Mouse (Mus musculus): Measurements from ENCODE around the gene AI597479.
A peak's percentile ranks its signal among the peaks of the same experiment; 100 is the strongest.
"Not testable (repeated sequence)": the region's sequence is repeated elsewhere in the genome, so short reads cannot be mapped to it uniquely, and the experiment has no call there.

The AI597479 gene

GRCm38 (mm10) chr1:43122616-43123015 lies 24.1 kb downstream of the AI597479 start:
- no peak for DNase-seq (ENCODE audit: inconsistent age in 2 of 2, low spot score in 1 of 2)

- no peak for DNase-seq (ENCODE audit: inconsistent age in 2 of 2, low spot score in 1 of 2)
These were observed 26.2 kb downstream of the AI597479 start for GRCm38 (mm10) chr1:43124726-43125125.

- no peak for DNase-seq (ENCODE audit: inconsistent age in 2 of 2, low spot score in 1 of 2)
These were observed 28.7 kb downstream of the AI597479 start for GRCm38 (mm10) chr1:43127196-43127595.

GRCm38 (mm10) chr1:43127820-43128610 lies 29.5 kb downstream of the AI597479 start:
- DNase-seq (ENCODE audit: inconsistent age in 2 of 2, low spot score in 1 of 2), result no peak

GRCm38 (mm10) chr1:43130219-43130981 lies 31.9 kb downstream of the AI597479 start:
- DNase-seq (ENCODE audit: inconsistent age in 2 of 2, low spot score in 1 of 2), result no peak

GRCm38 (mm10) chr1:43131591-43131990 lies 33.1 kb downstream of the AI597479 start:
- no peak for DNase-seq (ENCODE audit: inconsistent age in 2 of 2, low spot score in 1 of 2)

- not testable (repeated sequence) for DNase-seq (ENCODE audit: inconsistent age in 2 of 2, low spot score in 1 of 2)
These were observed 38.0 kb downstream of the AI597479 start for GRCm38 (mm10) chr1:43136488-43137029.

GRCm38 (mm10) chr1:43137334-43137733 lies 38.8 kb downstream of the AI597479 start:
- DNase-seq (ENCODE audit: inconsistent age in 2 of 2, low spot score in 1 of 2), result no peak

GRCm38 (mm10) chr1:43138268-43138812 lies 39.8 kb downstream of the AI597479 start:
- DNase-seq (ENCODE audit: inconsistent age in 2 of 2, low spot score in 1 of 2), result no peak

- DNase-seq (ENCODE audit: inconsistent age in 2 of 2, low spot score in 1 of 2), result peak; percentile 75 to 95
These were observed 41.2 kb downstream of the AI597479 start for GRCm38 (mm10) chr1:43139587-43140266.

- peak in 1 of 2 experiments; percentile 65 for DNase-seq (ENCODE audit: inconsistent age in 2 of 2, low spot score in 1 of 2)
These were observed 43.0 kb downstream of the AI597479 start for GRCm38 (mm10) chr1:43141555-43141961.

GRCm38 (mm10) chr1:43142849-43143248 lies 44.3 kb downstream of the AI597479 start:
- DNase-seq (ENCODE audit: inconsistent age in 2 of 2, low spot score in 1 of 2), result no peak

- no peak for DNase-seq (ENCODE audit: inconsistent age in 2 of 2, low spot score in 1 of 2)
These were observed 44.8 kb downstream of the AI597479 start for GRCm38 (mm10) chr1:43143284-43143683.

GRCm38 (mm10) chr1:43143791-43144190 lies 45.3 kb downstream of the AI597479 start:
- DNase-seq (ENCODE audit: inconsistent age in 2 of 2, low spot score in 1 of 2), result no peak

- peak in 1 of 2 experiments; percentile 51 for DNase-seq (ENCODE audit: inconsistent age in 2 of 2, low spot score in 1 of 2)
These were observed 45.9 kb downstream of the AI597479 start for GRCm38 (mm10) chr1:43144338-43144906.

GRCm38 (mm10) chr1:43145388-43145787 lies 46.9 kb downstream of the AI597479 start:
- no peak for DNase-seq (ENCODE audit: inconsistent age in 2 of 2, low spot score in 1 of 2)

GRCm38 (mm10) chr1:43147474-43147873 lies 49.0 kb downstream of the AI597479 start:
- DNase-seq (ENCODE audit: inconsistent age in 2 of 2, low spot score in 1 of 2), result peak in 1 of 2 experiments; percentile 42

- no peak for DNase-seq (ENCODE audit: inconsistent age in 2 of 2, low spot score in 1 of 2)
These were observed 51.7 kb downstream of the AI597479 start for GRCm38 (mm10) chr1:43150225-43150624.

GRCm38 (mm10) chr1:43152626-43153025 lies 54.1 kb downstream of the AI597479 start:
- DNase-seq (ENCODE audit: inconsistent age in 2 of 2, low spot score in 1 of 2), result no peak

GRCm38 (mm10) chr1:43153538-43153937 lies 55.0 kb downstream of the AI597479 start:
- peak; percentile 39 to 71 for DNase-seq (ENCODE audit: inconsistent age in 2 of 2, low spot score in 1 of 2)

GRCm38 (mm10) chr1:43154491-43154890 lies 56.0 kb downstream of the AI597479 start:
- no peak for DNase-seq (ENCODE audit: inconsistent age in 2 of 2, low spot score in 1 of 2)
